Mouse (Mus musculus) liver, postnatal 0 days (tissue): Measurements from ENCODE around the gene Tigar.

Experiments
- CTCF ChIP-seq: sonication (generic); IDR thresholded peaks from 2 replicates; pipeline ENCODE4 v1.5.1; 2016; ENCODE audit warnings: antibody characterized with exemption, low read depth
- EP300 ChIP-seq: IDR thresholded peaks from 2 replicates; pipeline ENCODE4 v1.6.1; 2016; ENCODE audit warnings: antibody characterized with exemption, low read depth, mild to moderate bottlenecking

DNA sequence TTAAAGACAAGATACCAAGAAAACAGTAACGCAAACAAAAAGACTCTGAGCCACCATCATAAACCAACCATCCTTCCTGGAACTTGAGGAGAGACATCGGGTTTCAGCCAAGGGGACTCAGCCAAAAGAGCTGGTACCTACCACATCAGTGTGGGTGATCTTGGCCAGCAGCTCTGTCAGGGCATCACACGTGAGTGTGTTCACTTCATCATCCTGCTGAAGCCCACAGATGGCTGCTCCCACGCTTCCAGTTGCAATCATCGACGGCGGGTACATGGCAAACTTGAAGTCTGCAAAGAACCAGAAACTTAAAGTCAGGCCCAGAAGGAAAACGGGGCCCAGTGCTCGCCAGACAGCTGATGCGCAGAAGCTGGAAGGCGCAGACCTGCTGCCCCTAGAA is 29.6 kb upstream of the Tigar start:
- TF ChIP-seq CTCF, result no peak
- TF ChIP-seq EP300, result no peak
